Mouse (Mus musculus) liver, embryonic 11.5 days (tissue): Measurements from ENCODE around the gene Pacrg. TPM values are rescaled to one million over a fixed set of nuclear protein-coding genes. Genes with fewer than 3 reads are reported as not detected.

Source experiments
- ATAC-seq: fragments of 200-750 bp; cut with Nextera tagmentation; replicated peaks from 2 replicates; pipeline ENCODE4 v1.8.0; 2017; ENCODE audit warnings: moderate number of reproducible peaks, mild to moderate bottlenecking, moderate TSS enrichment, moderate library complexity; ENCODE audit not compliant: low FRiP score
- DNase-seq: peaks from one replicate; pipeline ENCODE4 v3.0.0-alpha.2; 2017; ENCODE audit warnings: low spot score
- H3K27ac ChIP-seq: fragments of 300-500 bp; sonication (generic); 2 replicates; pipeline ENCODE4 v1.5.1; 2014; ENCODE audit warnings: mild to moderate bottlenecking, low read depth, low read length, control low read depth
- H3K27me3 ChIP-seq: fragments of 300-500 bp; sonication (generic); replicated peaks from 2 replicates; pipeline ENCODE4 v1.6.1; 2014; ENCODE audit warnings: low read length, mixed read lengths; ENCODE audit not compliant: control insufficient read depth, insufficient read depth
- H3K36me3 ChIP-seq: fragments of 300-500 bp; sonication (generic); 2 replicates; pipeline ENCODE4 v1.6.1; 2014; ENCODE audit warnings: mild to moderate bottlenecking, low read length, moderate library complexity, mixed read lengths; ENCODE audit not compliant: control insufficient read depth, insufficient read depth
- H3K4me1 ChIP-seq: fragments of 300-500 bp; sonication (generic); replicated peaks from 2 replicates; pipeline ENCODE4 v1.6.1; 2014; ENCODE audit warnings: low read length, mixed read lengths; ENCODE audit not compliant: control insufficient read depth, insufficient read depth
- H3K4me2 ChIP-seq: fragments of 300-500 bp; sonication (generic); 2 replicates; pipeline ENCODE4 v1.6.1; 2014; ENCODE audit warnings: mild to moderate bottlenecking, control low read depth, moderate library complexity
- H3K4me3 ChIP-seq: fragments of 300-500 bp; sonication (generic); 2 replicates; pipeline ENCODE4 v1.5.1; 2014; ENCODE audit warnings: low read depth, low read length, control low read depth
- H3K9ac ChIP-seq: fragments of 300-500 bp; sonication (generic); 2 replicates; pipeline ENCODE4 v1.6.1; 2014; ENCODE audit warnings: low read depth, low read length, control low read depth
- H3K9me3 ChIP-seq: fragments of 300-500 bp; sonication (generic); 2 replicates; pipeline ENCODE4 v1.6.1; 2016; ENCODE audit warnings: low read length, inconsistent platforms, mixed read lengths; ENCODE audit not compliant: control insufficient read depth
- WGBS: fragments of 180-500 bp; shearing (Covaris S2); extraction: QIAGEN DNeasy Blood & Tissue Kit; methylation state at CpG from one replicate; pipeline ENCODE4 v1.1.7; 2014; 5-methylcytosine and 5-hydroxymethylcytosine counted together
- polyA plus RNA-seq: library from polyadenylated mRNA; unstranded; fragments of >200 nt; fragmentation: Nextera tagmentation; extraction: Ambion mirVana; gene quantifications from 2 replicates; pipeline ENCODE4 v1.2.1, GENCODE M21; 2014

The Pacrg gene
- polyA plus RNA-seq, 1 experiment from 2014 or later = 0.41 TPM

DNA sequence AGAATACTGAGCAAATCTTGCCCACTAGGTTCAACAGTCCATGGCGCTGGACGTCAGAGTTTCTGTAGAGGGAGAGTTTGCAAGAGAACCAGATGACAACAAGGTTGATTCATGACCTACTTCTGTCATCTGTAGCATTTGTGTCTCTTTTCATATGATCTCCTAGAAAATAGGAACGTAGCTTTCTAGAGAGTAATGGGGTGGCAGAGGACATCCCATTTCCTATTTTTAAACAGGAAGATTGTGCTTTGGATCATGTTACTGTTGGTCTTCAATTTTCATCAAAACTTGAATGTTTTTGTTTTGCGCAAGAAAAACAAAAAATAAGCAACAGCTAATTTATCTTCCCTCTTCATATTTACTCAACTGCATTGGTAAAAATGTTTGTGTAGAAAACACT is 379.2 kb downstream of the Pacrg start:
- Histone ChIP-seq H3K9me3 (no peaks in the 10 kb centered on the region), H3K4me3 (no peak overlapping the region), H3K27me3 (no peaks in the 10 kb centered on the region), H3K36me3 (no peaks in the 10 kb centered on the region), H3K4me2 (no peak overlapping the region), H3K9ac (no peak overlapping the region), H3K27ac (no peak overlapping the region), H3K4me1 (no peaks in the 10 kb centered on the region)
- 76% methylated on average over 4 of the region's 4 CpGs for WGBS
- DNase-seq = no peak
- no peak for ATAC-seq

DNA sequence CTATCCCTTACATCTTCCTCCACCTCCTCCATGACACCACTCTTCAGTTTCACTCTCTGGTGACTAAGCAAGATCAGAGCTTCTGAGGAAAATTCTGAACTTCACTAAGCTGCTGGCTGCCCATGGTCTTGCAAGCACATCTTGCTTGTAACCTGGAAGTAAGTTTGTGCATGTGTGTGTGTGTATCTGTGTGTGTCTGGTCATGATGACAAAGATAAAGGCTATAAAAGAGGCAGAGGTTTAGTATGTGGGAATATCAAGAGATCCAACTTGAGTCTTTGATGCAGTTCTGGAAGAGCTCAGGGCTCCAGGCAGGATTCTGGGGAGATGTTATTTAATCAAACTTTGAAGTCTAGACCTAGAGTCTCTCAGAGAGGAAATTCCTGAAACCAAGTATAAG is 381.4 kb downstream of the Pacrg start:
- H3K4me3 ChIP-seq = no peak overlapping the region
- ATAC-seq (no peak), DNase-seq (no peak)
- H3K4me2 ChIP-seq = no peak overlapping the region
- H3K27me3 ChIP-seq = no peaks in the 10 kb centered on the region
- no peaks in the 10 kb centered on the region for H3K4me1 ChIP-seq
- H3K36me3 ChIP-seq = no peaks in the 10 kb centered on the region
- H3K9me3 ChIP-seq = no peaks in the 10 kb centered on the region
- H3K27ac ChIP-seq = no peak overlapping the region
- no peak overlapping the region for H3K9ac ChIP-seq

DNA sequence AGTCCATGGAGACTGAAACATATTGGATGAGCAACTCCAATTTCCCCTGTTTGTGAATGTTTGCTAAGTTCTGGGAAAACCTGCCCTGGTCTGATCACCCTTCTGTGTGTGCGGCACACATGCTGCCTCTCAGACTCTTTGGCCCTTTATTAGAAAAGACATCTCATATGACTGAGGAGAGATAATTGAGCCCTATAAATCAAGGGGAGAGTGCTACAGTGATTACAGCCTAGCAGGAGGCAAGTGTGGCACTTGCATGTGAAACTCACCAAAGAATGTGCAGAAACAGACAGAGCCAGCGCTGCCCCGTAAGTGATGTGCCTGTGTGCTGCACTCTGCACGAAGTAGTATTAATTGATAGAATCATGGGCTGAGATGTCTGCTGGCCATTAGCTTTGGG is 383.7 kb downstream of the Pacrg start:
- no peak for DNase-seq
- Histone ChIP-seq H3K9ac (no peak overlapping the region), H3K4me2 (no peak overlapping the region), H3K36me3 (no peaks in the 10 kb centered on the region), H3K27ac (no peak overlapping the region), H3K27me3 (no peaks in the 10 kb centered on the region), H3K4me3 (no peak overlapping the region), H3K9me3 (no peaks in the 10 kb centered on the region), H3K4me1 (no peaks in the 10 kb centered on the region)
- WGBS = 75% methylated on average over 4 of the region's 4 CpGs
- ATAC-seq = no peak

DNA sequence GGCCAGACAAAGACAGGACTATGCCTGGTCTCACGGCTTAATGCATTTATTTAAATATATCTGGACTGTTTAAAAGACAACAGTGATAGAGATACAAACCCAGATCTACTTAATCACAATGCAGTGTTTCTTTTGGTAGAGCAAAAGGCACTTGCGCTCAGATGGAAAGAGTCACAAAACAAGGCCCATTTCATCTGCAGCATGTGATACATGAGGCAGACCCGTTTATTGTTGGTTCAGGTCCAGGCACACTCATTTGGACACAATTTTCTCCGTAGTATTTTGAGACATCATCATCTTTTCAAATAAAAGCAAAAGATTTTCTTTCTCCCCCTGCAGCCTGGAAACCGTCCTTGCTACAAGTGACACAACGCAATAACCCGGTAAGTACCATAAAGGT is 384.1 kb downstream of the Pacrg start:
- H3K4me2 ChIP-seq = no peak overlapping the region
- WGBS = 82% methylated on average over 7 of the region's 7 CpGs
- no peaks in the 10 kb centered on the region for H3K36me3 ChIP-seq
- no peak overlapping the region for H3K27ac ChIP-seq
- H3K9ac ChIP-seq = no peak overlapping the region
- no peaks in the 10 kb centered on the region for H3K9me3 ChIP-seq
- no peak for ATAC-seq
- H3K4me1 ChIP-seq = no peaks in the 10 kb centered on the region
- no peak overlapping the region for H3K4me3 ChIP-seq
- no peaks in the 10 kb centered on the region for H3K27me3 ChIP-seq
- DNase-seq = no peak

DNA sequence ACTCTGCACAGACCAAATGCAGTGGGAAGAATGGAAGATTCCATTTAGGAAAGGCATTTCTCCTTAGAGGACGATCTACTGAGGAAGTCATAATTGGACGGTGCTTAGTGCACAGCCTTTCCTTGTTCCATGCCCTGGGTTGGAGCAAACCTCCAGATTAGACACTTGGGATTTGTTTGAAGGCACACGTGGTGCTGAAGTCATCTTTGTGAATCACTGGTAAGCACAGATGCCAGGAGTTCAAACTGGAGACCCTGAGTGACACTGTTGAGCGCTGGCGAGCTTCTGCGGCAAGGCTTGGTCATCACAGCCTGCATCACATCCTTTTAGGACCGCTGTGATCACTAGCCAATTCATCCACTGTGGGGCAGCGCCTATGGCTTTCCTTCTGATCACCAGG is 385.7 kb downstream of the Pacrg start:
- Histone ChIP-seq H3K4me1 (no peaks in the 10 kb centered on the region), H3K4me2 (no peak overlapping the region), H3K9me3 (no peaks in the 10 kb centered on the region), H3K36me3 (no peaks in the 10 kb centered on the region), H3K27me3 (no peaks in the 10 kb centered on the region; the same call in 1 of the 2 replicates), H3K9ac (no peak overlapping the region), H3K4me3 (no peak overlapping the region), H3K27ac (no peak overlapping the region)
- DNase-seq (no peak), ATAC-seq (no peak)
- WGBS = 87% methylated on average over 8 of the region's 8 CpGs

DNA sequence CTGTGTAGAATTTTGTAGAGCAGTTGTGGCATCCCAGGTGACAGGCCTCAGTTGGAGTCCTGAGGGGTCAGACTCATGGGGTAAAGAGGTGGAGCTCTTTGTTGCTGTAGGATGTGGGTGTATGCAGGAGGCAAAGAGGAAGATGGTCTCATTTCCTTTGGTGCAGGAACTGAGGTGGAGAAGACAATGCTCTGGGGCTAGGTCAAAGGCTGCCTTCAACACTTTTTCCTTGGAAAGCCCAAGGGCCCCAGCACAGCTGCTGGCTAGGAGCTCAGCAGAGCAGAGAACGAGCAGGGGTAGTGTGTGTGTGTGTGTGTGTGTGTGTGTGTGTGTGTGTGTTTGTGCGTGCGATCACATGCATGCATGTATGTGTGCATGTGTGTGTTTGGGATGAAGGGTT is 387.3 kb downstream of the Pacrg start:
- no peak overlapping the region for H3K4me3 ChIP-seq
- DNase-seq (no peak), ATAC-seq (no peak)
- no peak overlapping the region for H3K4me2 ChIP-seq
- H3K4me1 ChIP-seq = no peaks in the 10 kb centered on the region
- no peaks in the 10 kb centered on the region; the same call in 1 of the 2 replicates for H3K27me3 ChIP-seq
- H3K9ac ChIP-seq = no peak overlapping the region
- no peaks in the 10 kb centered on the region for H3K9me3 ChIP-seq
- 92% methylated on average over 3 of the region's 3 CpGs for WGBS
- H3K27ac ChIP-seq = no peak overlapping the region
- no peaks in the 10 kb centered on the region for H3K36me3 ChIP-seq

DNA sequence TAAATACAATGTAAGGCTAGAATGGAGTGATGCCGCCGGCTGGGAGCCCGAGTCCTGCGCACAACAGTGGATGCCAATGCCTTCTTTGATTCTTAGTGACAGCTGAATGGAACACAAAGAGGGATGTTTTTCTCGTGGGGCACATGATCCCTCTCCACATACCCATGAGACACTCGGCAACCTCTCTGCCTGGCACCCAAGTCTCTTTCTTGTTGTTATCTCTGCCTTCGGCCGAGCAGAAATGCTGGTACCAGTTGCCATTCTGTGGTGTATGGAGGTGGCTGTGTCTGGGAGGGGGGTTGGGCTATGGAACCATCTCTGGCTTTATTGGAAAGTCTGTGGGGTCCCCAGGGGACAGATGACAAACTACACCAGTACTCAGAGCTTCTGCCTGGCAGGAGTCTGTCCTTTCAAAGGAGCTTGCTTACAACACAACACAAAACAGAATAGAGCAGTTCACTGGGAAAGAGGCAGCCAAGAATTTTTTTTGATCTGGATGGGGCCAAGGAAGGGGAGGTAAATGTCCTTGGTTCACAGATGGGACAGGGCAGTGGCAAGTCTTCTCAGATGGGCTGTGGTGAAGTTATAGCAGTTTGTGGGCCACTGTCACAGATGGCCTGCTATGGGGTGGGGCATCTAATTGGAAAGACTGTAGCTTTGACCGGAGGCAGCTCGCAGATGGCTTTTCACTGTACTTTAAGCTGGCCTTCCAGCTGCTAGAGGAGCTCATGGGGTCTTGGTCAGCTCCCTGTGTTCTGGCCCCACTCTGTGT is 388.6 kb downstream of the Pacrg start:
- H3K27ac ChIP-seq = no peak overlapping the region
- 82% methylated on average over 10 of the region's 10 CpGs for WGBS
- H3K9ac ChIP-seq = no peak overlapping the region
- ATAC-seq (no peak), DNase-seq (no peak)
- no peaks in the 10 kb centered on the region; the same call in 1 of the 2 replicates for H3K27me3 ChIP-seq
- no peaks in the 10 kb centered on the region for H3K4me1 ChIP-seq
- no peak overlapping the region for H3K4me2 ChIP-seq
- no peak overlapping the region for H3K4me3 ChIP-seq
- H3K9me3 ChIP-seq = no peaks in the 10 kb centered on the region
- no peaks in the 10 kb centered on the region for H3K36me3 ChIP-seq

DNA sequence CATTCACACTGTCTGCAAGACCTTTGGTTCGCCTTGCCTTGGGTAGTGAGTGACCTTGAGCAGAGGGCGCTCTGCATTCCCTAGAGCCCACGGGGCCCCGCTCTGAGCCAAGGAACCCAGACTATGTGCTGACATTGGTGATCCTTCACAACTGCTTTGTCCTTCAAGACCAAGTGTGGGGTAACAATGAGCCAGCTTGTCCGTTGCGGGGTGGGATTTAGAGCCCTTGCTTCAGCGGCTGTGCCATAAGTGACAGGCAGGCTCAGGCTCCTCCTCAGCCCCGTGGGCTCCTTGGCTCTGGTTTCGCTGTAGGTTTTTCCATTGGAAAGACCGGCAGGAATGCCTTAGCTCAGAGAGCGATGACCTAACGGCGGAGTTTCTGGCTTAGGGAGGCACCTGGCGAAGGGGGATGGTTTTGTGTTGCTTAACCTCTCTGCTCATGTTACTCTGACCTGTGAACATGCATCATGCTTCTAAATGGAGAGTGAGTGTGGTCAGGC is 390.3 kb downstream of the Pacrg start:
- H3K27ac ChIP-seq = no peak overlapping the region
- no peak for ATAC-seq
- no peaks in the 10 kb centered on the region for H3K36me3 ChIP-seq
- H3K4me1 ChIP-seq = no peaks in the 10 kb centered on the region
- DNase-seq = no peak
- 82% methylated on average over 14 of the region's 14 CpGs for WGBS
- H3K4me2 ChIP-seq = no peak overlapping the region
- H3K9me3 ChIP-seq = no peaks in the 10 kb centered on the region
- no peak overlapping the region for H3K4me3 ChIP-seq
- H3K27me3 ChIP-seq = no peaks in the 10 kb centered on the region; the same call in 1 of the 2 replicates
- no peak overlapping the region for H3K9ac ChIP-seq

DNA sequence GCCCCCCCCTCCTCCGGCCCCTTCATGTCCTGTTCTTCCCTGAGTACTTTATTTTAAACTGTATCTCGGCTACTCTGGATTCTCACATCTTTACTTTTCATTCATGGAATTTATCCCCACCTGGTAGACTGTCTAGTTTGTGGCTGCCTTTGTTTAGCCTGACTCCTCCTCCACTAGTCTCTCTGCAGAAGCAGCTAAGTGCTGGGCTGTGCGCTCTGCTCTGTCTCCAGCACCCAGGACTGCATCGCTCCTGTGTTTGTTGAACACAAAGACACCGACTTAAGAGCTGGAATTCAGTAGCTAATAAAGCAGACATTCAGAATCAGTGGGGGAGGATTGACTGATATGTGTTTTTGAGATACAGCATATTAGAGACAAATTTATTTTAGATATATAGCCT is 391.7 kb downstream of the Pacrg start:
- no peak for ATAC-seq
- 77% methylated on average over 5 of the region's 5 CpGs for WGBS
- H3K27ac ChIP-seq = no peak overlapping the region

More for the DNA sequence above, 391.7 kb downstream of the Pacrg start:
- no peaks in the 10 kb centered on the region; the same call in 1 of the 2 replicates for H3K27me3 ChIP-seq
- no peaks in the 10 kb centered on the region for H3K36me3 ChIP-seq
- H3K4me2 ChIP-seq = no peak overlapping the region
- H3K4me1 ChIP-seq = no peaks in the 10 kb centered on the region
- H3K4me3 ChIP-seq = no peak overlapping the region
- DNase-seq = no peak
- H3K9ac ChIP-seq = no peak overlapping the region
- no peaks in the 10 kb centered on the region for H3K9me3 ChIP-seq
